Mouse (Mus musculus) cerebellum, adult 2 months (tissue): ENCODE data around the gene Nptx1. TPM values are rescaled to one million over a fixed set of nuclear protein-coding genes. Genes with fewer than 3 reads are reported as not detected.

Source experiments
- DNase-seq, 2 experiments: peaks; one replicate each; pipeline ENCODE4 v3.0.0; 2021
- H3K27ac ChIP-seq: fragments of 200-500 bp; 2 replicates; pipeline ENCODE4 v1.5.1; 2012; ENCODE audit warnings: low read length, control low read depth, inconsistent platforms; ENCODE audit not compliant: insufficient read depth
- H3K27me3 ChIP-seq: fragments of 200-500 bp; 2 replicates; pipeline ENCODE4 v1.6.1; 2012; ENCODE audit warnings: inconsistent platforms, mild to moderate bottlenecking, low read length, moderate library complexity; ENCODE audit not compliant: control insufficient read depth, insufficient read depth
- H3K4me1 ChIP-seq: fragments of 200-500 bp; 2 replicates; pipeline ENCODE4 v1.6.1; 2011; ENCODE audit warnings: low read length; ENCODE audit not compliant: control insufficient read depth, insufficient read depth
- H3K4me3 ChIP-seq: fragments of 200-500 bp; replicated peaks from 2 replicates; pipeline ENCODE3; 2011; ENCODE audit warnings: mild to moderate bottlenecking, low read depth, low read length, control low read depth; ENCODE audit not compliant: insufficient read depth
- CTCF ChIP-seq: fragments of 200-500 bp; IDR thresholded peaks from 2 replicates; pipeline ENCODE4 v1.5.1; 2011; ENCODE audit warnings: low read depth, mild to moderate bottlenecking, control low read depth, low read length, moderate library complexity, borderline replicate concordance; ENCODE audit not compliant: insufficient read depth
- POLR2A ChIP-seq: fragments of 200-500 bp; IDR thresholded peaks from 2 replicates; pipeline ENCODE4 v1.6.1; 2011; ENCODE audit warnings: low read length, control low read depth, borderline replicate concordance; ENCODE audit not compliant: insufficient read depth
- WGBS: fragments of 180-500 bp; shearing (Covaris S2); methylation state at CpG from one replicate; pipeline ENCODE4 v1.1.7; 2018; 5-methylcytosine and 5-hydroxymethylcytosine counted together
- polyA plus RNA-seq: library from polyadenylated mRNA; depleted of rRNA; stranded (reverse); fragments of >200 nt; gene quantifications from 2 replicates; pipeline ENCODE4 v1.2.3, GENCODE M21; 2012; rRNA removed

Gene Nptx1
- polyA plus RNA-seq, 1 experiment = 200 TPM

GRCm38 (mm10) chr11:119493516-119493915 lies 54.0 kb downstream of the Nptx1 start:
- 72% methylated on average over 4 of the region's 4 CpGs for WGBS
- no peak for TF ChIP-seq POLR2A
- no peak for TF ChIP-seq CTCF
- DNase-seq = no peak

GRCm38 (mm10) chr11:119492830-119493229 lies 54.7 kb downstream of the Nptx1 start:
- H3K27me3 ChIP-seq = no peaks in the 10 kb centered on the region
- DNase-seq = no peak
- no peak overlapping the region for H3K4me3 ChIP-seq
- H3K4me1 ChIP-seq = peaks cover 14% of the 10 kb centered on the region
- no peak overlapping the region for H3K27ac ChIP-seq
- no peak for TF ChIP-seq POLR2A
- TF ChIP-seq CTCF = no peak
- WGBS = 92% methylated on average over 6 of the region's 6 CpGs

More at GRCm38 (mm10) chr11:119493516-119493915, 54.0 kb downstream of the Nptx1 start:
- H3K27me3 ChIP-seq = no peaks in the 10 kb centered on the region
- no peak overlapping the region for H3K27ac ChIP-seq
- H3K4me3 ChIP-seq = no peak overlapping the region
- peaks cover 20% of the 10 kb centered on the region for H3K4me1 ChIP-seq

- Histone ChIP-seq H3K4me1 (peaks cover 4% of the 10 kb centered on the region), H3K4me3 (peak overlapping the region; percentile 88), H3K27ac (no peak overlapping the region), H3K27me3 (no peaks in the 10 kb centered on the region)
- TF ChIP-seq CTCF = no peak
- TF ChIP-seq POLR2A = no peak
- 3% methylated on average over 27 of the region's 27 CpGs for WGBS
- DNase-seq = no peak
Observed at GRCm38 (mm10) chr11:119491690-119492087, 55.9 kb downstream of the Nptx1 start.

DNA sequence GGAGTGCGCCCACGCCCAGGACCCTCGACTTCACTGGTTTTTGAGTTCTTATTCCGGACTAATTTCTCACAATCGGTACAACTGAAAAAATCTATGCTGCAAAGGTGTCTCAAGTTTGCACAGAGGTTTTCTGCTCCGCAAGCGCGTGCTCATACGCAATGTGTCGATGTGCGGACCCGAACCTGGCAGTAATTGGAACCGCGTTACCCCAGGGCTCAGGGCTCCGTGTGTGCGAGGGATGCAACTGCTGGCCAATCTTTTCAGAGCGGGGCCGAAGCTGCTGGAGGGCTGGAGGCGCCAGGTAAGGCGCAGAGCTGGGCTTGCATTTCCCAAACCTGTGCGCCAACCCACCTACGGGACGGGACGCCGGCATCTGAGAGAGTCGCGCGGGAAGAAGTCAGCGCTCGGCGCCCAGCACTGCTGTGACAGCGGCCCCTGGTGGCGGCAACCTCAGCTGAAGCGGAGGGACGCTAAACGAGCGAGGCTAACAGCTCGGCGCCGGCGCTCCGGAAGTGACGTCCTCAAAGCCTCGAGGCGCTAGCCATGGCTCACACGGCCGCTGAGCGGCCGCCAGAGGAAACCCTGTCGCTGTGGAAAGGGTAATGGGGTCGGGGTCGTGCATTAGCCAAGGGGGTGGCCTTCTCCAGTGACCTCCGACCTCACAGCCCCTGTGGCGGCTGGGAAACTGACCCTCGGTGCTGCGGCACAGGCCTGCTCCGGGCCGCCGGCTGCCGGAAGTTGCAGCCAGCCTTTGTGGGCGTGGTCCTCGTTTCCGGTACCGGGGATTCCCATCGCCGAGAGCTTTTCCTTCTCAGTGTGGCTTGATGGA lies 56.5 kb downstream of the Nptx1 start, which contains the start of gene Endov:
Endov (plus strand) TSS at position 487 of the 829 bp plus-strand sequence.
- Histone ChIP-seq H3K27me3 (no peaks in the 10 kb centered on the region), H3K27ac (peak within 1 kb of the TSS; percentile 93), H3K4me3 (peak within 1 kb of the TSS; percentile 88), H3K4me1 (no peaks in the 10 kb centered on the region)
- 1% methylated on average over 66 of the region's 66 CpGs for WGBS
- DNase-seq = peak; percentile 98 to 99
- TF ChIP-seq CTCF (peak; percentile 83), POLR2A (peak; percentile 61)

Other genes with a start within 250 kb of the Nptx1 start
- gene Eif4a3, start 247.7 kb downstream of the Nptx1 start, polyA plus RNA-seq = 120 and 133 TPM in 2 replicates
- gene Card14, start 240.0 kb downstream of the Nptx1 start, polyA plus RNA-seq = 0.18 and 0.43 TPM in 2 replicates
- gene Sgsh, start 192.2 kb downstream of the Nptx1 start, polyA plus RNA-seq = 8.8 and 9.4 TPM in 2 replicates
- 12.9 and 15.6 TPM in 2 replicates for gene Slc26a11, start 192.2 kb downstream of the Nptx1 start, polyA plus RNA-seq
- 7.3 and 7.5 TPM in 2 replicates for gene Rnf213, start 154.7 kb downstream of the Nptx1 start, polyA plus RNA-seq
- gene Endov, start 56.4 kb downstream of the Nptx1 start, polyA plus RNA-seq = 15.4 and 16.4 TPM in 2 replicates
- gene Rptor, start 55.2 kb upstream of the Nptx1 start, polyA plus RNA-seq = 43.6 and 45.0 TPM in 2 replicates